Mouse (Mus musculus) midbrain, embryonic 14.5 days (tissue): ENCODE results near the gene Tbc1d17. TPM values are rescaled to one million over a fixed set of nuclear protein-coding genes. Genes with fewer than 3 reads are reported as not detected.

Experiments used
- ATAC-seq: fragments of 200-750 bp; cut with Nextera tagmentation; 2 replicates; pipeline ENCODE4 v1.8.0; 2017; ENCODE audit warnings: moderate number of reproducible peaks, moderate library complexity; ENCODE audit not compliant: low FRiP score, low TSS enrichment
- DNase-seq: peaks from one replicate; pipeline ENCODE4 v3.0.0-alpha.2; 2015
- H3K27ac ChIP-seq: fragments of 300-500 bp; sonication (generic); replicated peaks from 2 replicates; pipeline ENCODE4 v1.5.1; 2014; ENCODE audit warnings: mild to moderate bottlenecking, low read depth, low read length, moderate library complexity
- H3K27me3 ChIP-seq: fragments of 300-500 bp; sonication (generic); 2 replicates; pipeline ENCODE4 v1.6.1; 2014; ENCODE audit warnings: low read length, control low read depth, mixed read lengths; ENCODE audit not compliant: control insufficient read depth, insufficient read depth
- H3K36me3 ChIP-seq: fragments of 300-500 bp; sonication (generic); 2 replicates; pipeline ENCODE4 v1.6.1; 2014; ENCODE audit warnings: low read length, control low read depth; ENCODE audit not compliant: control insufficient read depth, insufficient read depth
- H3K4me1 ChIP-seq: fragments of 300-500 bp; sonication (generic); 2 replicates; pipeline ENCODE4 v1.6.1; 2014; ENCODE audit warnings: mild to moderate bottlenecking, antibody characterized with exemption, low read length, control low read depth; ENCODE audit not compliant: control insufficient read depth, insufficient read depth
- H3K4me2 ChIP-seq: fragments of 300-500 bp; sonication (generic); 2 replicates; pipeline ENCODE4 v1.6.1; 2014; ENCODE audit warnings: mild to moderate bottlenecking, low read length, moderate library complexity
- H3K4me3 ChIP-seq: fragments of 300-500 bp; sonication (generic); replicated peaks from 2 replicates; pipeline ENCODE4 v1.5.1; 2014; ENCODE audit warnings: low read depth, low read length
- H3K9ac ChIP-seq: fragments of 300-500 bp; sonication (generic); replicated peaks from 2 replicates; pipeline ENCODE4 v1.6.1; 2014; ENCODE audit warnings: mild to moderate bottlenecking, low read length, moderate library complexity
- H3K9me3 ChIP-seq: fragments of 300-500 bp; sonication (generic); 2 replicates; pipeline ENCODE4 v1.6.1; 2016; ENCODE audit warnings: low read length, control low read depth, mixed read lengths; ENCODE audit not compliant: control insufficient read depth
- WGBS: fragments of 180-500 bp; shearing (Covaris S2); extraction: QIAGEN DNeasy Blood & Tissue Kit; methylation state at CpG from one replicate; pipeline ENCODE4 v1.1.7; 2014; 5-methylcytosine and 5-hydroxymethylcytosine counted together
- polyA plus RNA-seq: library from polyadenylated mRNA; unstranded; fragments of >200 nt; fragmentation: Nextera tagmentation; extraction: Ambion mirVana; gene quantifications from 2 replicates; pipeline ENCODE4 v1.2.1, GENCODE M21; 2014

The Tbc1d17 gene
- polyA plus RNA-seq, 1 experiment from 2014 or later, result 107 TPM

GRCm38 (mm10) chr7:44828706-44829105 lies 20.2 kb downstream of the Tbc1d17 start:
- Histone ChIP-seq H3K4me2 (no peak overlapping the region), H3K27ac (no peak overlapping the region), H3K9me3 (no peaks in the 10 kb centered on the region), H3K4me1 (no peaks in the 10 kb centered on the region), H3K36me3 (peaks cover 46% of the 10 kb centered on the region), H3K4me3 (no peak overlapping the region), H3K27me3 (no peaks in the 10 kb centered on the region), H3K9ac (no peak overlapping the region)
- DNase-seq (no peak), ATAC-seq (no peak)
- WGBS, result 96% methylated on average over 5 of the region's 5 CpGs

GRCm38 (mm10) chr7:44826771-44827170 lies 22.1 kb downstream of the Tbc1d17 start:
- no peaks in the 10 kb centered on the region for H3K9me3 ChIP-seq
- WGBS, result 85% methylated on average over 3 of the region's 3 CpGs
- no peak overlapping the region for H3K27ac ChIP-seq
- H3K4me3 ChIP-seq, result no peak overlapping the region
- H3K4me1 ChIP-seq, result no peaks in the 10 kb centered on the region
- no peak for DNase-seq
- H3K27me3 ChIP-seq, result no peaks in the 10 kb centered on the region
- H3K36me3 ChIP-seq, result peaks cover 38% of the 10 kb centered on the region
- H3K4me2 ChIP-seq, result no peak overlapping the region
- ATAC-seq, result no peak
- H3K9ac ChIP-seq, result no peak overlapping the region

- no peak overlapping the region for H3K27ac ChIP-seq
- 31% methylated on average over 3 of the region's 3 CpGs for WGBS
Measured at GRCm38 (mm10) chr7:44824872-44825271, 24.0 kb downstream of the Tbc1d17 start.

GRCm38 (mm10) chr7:44823409-44823808 lies 25.5 kb downstream of the Tbc1d17 start:
- Histone ChIP-seq H3K9ac (no peak overlapping the region), H3K4me2 (no peak overlapping the region), H3K36me3 (peaks cover 5% of the 10 kb centered on the region), H3K4me1 (peaks cover 16% of the 10 kb centered on the region), H3K9me3 (no peaks in the 10 kb centered on the region), H3K27ac (no peak overlapping the region), H3K4me3 (no peak overlapping the region), H3K27me3 (no peaks in the 10 kb centered on the region)
- ATAC-seq, result no peak
- no peak for DNase-seq
- WGBS, result 35% methylated on average over 7 of the region's 7 CpGs

More at GRCm38 (mm10) chr7:44824872-44825271, 24.0 kb downstream of the Tbc1d17 start:
- H3K36me3 ChIP-seq, result peaks cover 19% of the 10 kb centered on the region
- no peak overlapping the region for H3K4me2 ChIP-seq
- ATAC-seq (no peak), DNase-seq (peak; percentile 91)
- H3K9ac ChIP-seq, result no peak overlapping the region; the same call in 1 of the 2 replicates
- 0 out of 2 replicates have a peak, but pooled peaks cover 4% of the 10 kb centered on the region for H3K4me1 ChIP-seq
- no peaks in the 10 kb centered on the region for H3K9me3 ChIP-seq
- no peaks in the 10 kb centered on the region for H3K27me3 ChIP-seq
- H3K4me3 ChIP-seq, result no peak overlapping the region

- WGBS, result 87% methylated on average over 7 of the region's 7 CpGs
- H3K9ac ChIP-seq, result no peak overlapping the region
- no peaks in the 10 kb centered on the region for H3K27me3 ChIP-seq
- H3K4me1 ChIP-seq, result peaks cover 31% of the 10 kb centered on the region
- DNase-seq (no peak), ATAC-seq (no peak)
- no peak overlapping the region for H3K4me2 ChIP-seq
- H3K36me3 ChIP-seq, result no peaks in the 10 kb centered on the region
- H3K9me3 ChIP-seq, result no peaks in the 10 kb centered on the region
- no peak overlapping the region for H3K27ac ChIP-seq
- no peak overlapping the region for H3K4me3 ChIP-seq
Measured at GRCm38 (mm10) chr7:44821666-44822448, 27.0 kb downstream of the Tbc1d17 start.

- no peak for ATAC-seq
- no peaks in the 10 kb centered on the region for H3K9me3 ChIP-seq
- H3K27me3 ChIP-seq, result no peaks in the 10 kb centered on the region
- no peak for DNase-seq
- no peak overlapping the region for H3K4me2 ChIP-seq
- H3K4me3 ChIP-seq, result no peak overlapping the region
- no peak overlapping the region for H3K27ac ChIP-seq
- no peak overlapping the region for H3K9ac ChIP-seq
- no peaks in the 10 kb centered on the region for H3K36me3 ChIP-seq
- peaks cover 32% of the 10 kb centered on the region for H3K4me1 ChIP-seq
- WGBS, result 80% methylated on average over 3 of the region's 3 CpGs
Measured at GRCm38 (mm10) chr7:44820525-44820924, 28.4 kb downstream of the Tbc1d17 start.

GRCm38 (mm10) chr7:44819863-44820262 lies 29.0 kb downstream of the Tbc1d17 start:
- Histone ChIP-seq H3K36me3 (no peaks in the 10 kb centered on the region), H3K4me3 (no peak overlapping the region), H3K27me3 (no peaks in the 10 kb centered on the region), H3K9ac (no peak overlapping the region), H3K4me2 (no peak overlapping the region; the same call in 1 of the 2 replicates), H3K9me3 (no peaks in the 10 kb centered on the region), H3K27ac (no peak overlapping the region), H3K4me1 (peaks cover 39% of the 10 kb centered on the region)
- ATAC-seq (no peak), DNase-seq (no peak)
- 70% methylated on average over 5 of the region's 5 CpGs for WGBS

- peaks cover 40% of the 10 kb centered on the region for H3K4me1 ChIP-seq
- H3K27me3 ChIP-seq, result no peaks in the 10 kb centered on the region
- no peak for ATAC-seq
- peak overlapping the region; percentile 77 for H3K4me2 ChIP-seq
- 0 out of 2 replicates have a peak overlapping the region, but pooled peaks have one; percentile 5 for H3K4me3 ChIP-seq
- 94% methylated on average over 2 of the region's 2 CpGs for WGBS
- no peaks in the 10 kb centered on the region for H3K36me3 ChIP-seq
- no peak overlapping the region for H3K27ac ChIP-seq
- H3K9ac ChIP-seq, result peak overlapping the region; percentile 46; the same call in 1 of the 2 replicates
- no peaks in the 10 kb centered on the region for H3K9me3 ChIP-seq
- DNase-seq, result no peak
Measured at GRCm38 (mm10) chr7:44819391-44819790, 29.5 kb downstream of the Tbc1d17 start.

- Histone ChIP-seq H3K27ac (no peak overlapping the region), H3K4me1 (peaks cover 40% of the 10 kb centered on the region), H3K9ac (peak overlapping the region; percentile 46), H3K9me3 (no peaks in the 10 kb centered on the region), H3K4me3 (0 out of 2 replicates have a peak overlapping the region, but pooled peaks have one; percentile 86), H3K27me3 (no peaks in the 10 kb centered on the region), H3K36me3 (no peaks in the 10 kb centered on the region), H3K4me2 (peak overlapping the region; percentile 77)
- DNase-seq, result peak; percentile 18
- WGBS, result 38% methylated on average over 6 of the region's 6 CpGs
- no peak for ATAC-seq
Measured at GRCm38 (mm10) chr7:44818751-44819235, 30.1 kb downstream of the Tbc1d17 start.
